Mouse (Mus musculus) ES-E14 (cell line): ENCODE data around the gene Lysmd4. TPM values are rescaled to one million over a fixed set of nuclear protein-coding genes. Genes with fewer than 3 reads are reported as not detected.
A peak's percentile ranks its signal among the peaks of the same experiment; 100 is the strongest.

ENCODE experiments used
- DNase-seq: peaks from one replicate; pipeline ENCODE4 v3.0.0-alpha.2; 2013; ENCODE audit warnings: low read depth, low spot score
- H3K27ac ChIP-seq: 2 replicates; pipeline ENCODE4 v1.5.1; 2012; ENCODE audit warnings: low read depth, mild to moderate bottlenecking, low read length, moderate library complexity, mixed read lengths; ENCODE audit not compliant: poor library complexity, insufficient read depth, severe bottlenecking
- H3K36me3 ChIP-seq: 2 replicates; pipeline ENCODE4 v1.6.1; 2012; ENCODE audit warnings: mild to moderate bottlenecking, low read length, moderate library complexity, mixed read lengths; ENCODE audit not compliant: control insufficient read depth, poor library complexity, insufficient read depth, severe bottlenecking
- H3K4me1 ChIP-seq, 2 experiments: fragments of 150-350 bp in 1 of 2; sonication (generic) in 1 of 2; 2 replicates each; pipeline ENCODE4 v1.6.1; 2012; ENCODE audit warnings: low read length in 2 of 2, mild to moderate bottlenecking in 1 of 2, mixed read lengths in 1 of 2; ENCODE audit not compliant: control insufficient read depth in 2 of 2, insufficient read depth in 2 of 2, poor library complexity in 1 of 2
- H3K4me3 ChIP-seq, 2 experiments: fragments of 150-350 bp in 1 of 2; sonication (generic) in 1 of 2; 2 replicates each; pipeline ENCODE4 v1.5.1; 2012; ENCODE audit warnings: low read length in 2 of 2, low read depth in 1 of 2, mild to moderate bottlenecking in 1 of 2, mixed read lengths in 1 of 2; ENCODE audit not compliant: insufficient read depth in 1 of 2, poor library complexity in 1 of 2, severe bottlenecking in 1 of 2
- H3K9ac ChIP-seq: 2 replicates; pipeline ENCODE4 v1.6.1; 2012; ENCODE audit warnings: low read depth, mild to moderate bottlenecking, low read length, mixed read lengths; ENCODE audit not compliant: poor library complexity, insufficient read depth, severe bottlenecking
- H3K9me3 ChIP-seq: fragments of 150-350 bp; sonication (generic); 2 replicates; pipeline ENCODE4 v1.6.1; 2012; ENCODE audit warnings: low read depth, mild to moderate bottlenecking, low read length; ENCODE audit not compliant: control insufficient read depth, insufficient read depth
- CHD2 ChIP-seq: IDR thresholded peaks from 2 replicates; pipeline ENCODE4 v1.6.1; 2014; ENCODE audit warnings: mild to moderate bottlenecking, low read depth, low read length, inconsistent platforms
- HCFC1 ChIP-seq: IDR thresholded peaks from 2 replicates; pipeline ENCODE4 v1.6.1; 2012; ENCODE audit warnings: low read length, inconsistent platforms, borderline replicate concordance; ENCODE audit not compliant: insufficient read depth
- MAFK ChIP-seq: IDR thresholded peaks from 2 replicates; pipeline ENCODE4 v1.6.1; 2014; ENCODE audit warnings: mild to moderate bottlenecking, low read depth, low read length, inconsistent platforms; ENCODE audit not compliant: insufficient read depth
- ZC3H11A ChIP-seq: IDR thresholded peaks from 2 replicates; pipeline ENCODE4 v1.6.1; 2012; ENCODE audit warnings: low read depth, mild to moderate bottlenecking, inconsistent platforms, low read length, borderline replicate concordance
- ZNF384 ChIP-seq: IDR thresholded peaks from 2 replicates; pipeline ENCODE4 v1.6.1; 2012; ENCODE audit warnings: low read depth, low read length, inconsistent platforms
- in situ Hi-C, 2 experiments: fragments of 600-800 bp; cut with MboI; formaldehyde crosslinking; loops; one replicate each; pipeline ENCODE4 v1.15.1; 2025; ENCODE audit warnings: low sequenced_read_pairs in 2 of 2, inconsistent platforms in 1 of 2; ENCODE audit not compliant: unreplicated experiment in 2 of 2
- total RNA-seq: library from RNA; depleted of rRNA; stranded (reverse); fragments of 300-350 nt; gene quantifications from 2 replicates; pipeline ENCODE4 v1.2.3, GENCODE M21; 2012

Gene Lysmd4
- total RNA-seq, 1 experiment, result 6.1 TPM

DNA sequence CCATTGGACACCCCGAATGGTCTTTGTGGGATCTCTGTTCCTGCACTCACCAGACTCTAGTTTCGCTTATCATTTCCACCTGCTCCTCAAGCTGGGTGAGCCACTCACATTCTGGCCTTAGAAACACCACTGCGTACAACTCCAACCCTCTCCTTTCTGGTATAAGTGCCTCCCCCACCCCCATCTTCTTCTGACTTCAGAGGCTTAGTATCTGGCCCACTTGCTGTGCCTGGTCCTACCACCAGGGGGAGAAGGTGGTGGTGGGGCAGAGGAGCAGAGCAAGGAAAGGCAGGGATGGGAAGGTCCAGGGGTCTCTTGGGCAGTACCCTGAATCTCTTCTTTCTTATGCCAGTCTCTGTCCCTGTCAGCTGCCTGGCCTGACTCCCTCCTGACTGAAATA is 5.3 kb upstream of the Lysmd4 start:
- H3K36me3 ChIP-seq, result no peaks in the 10 kb centered on the region
- H3K9me3 ChIP-seq, result no peaks in the 10 kb centered on the region
- no peaks in the 10 kb centered on the region for H3K4me1 ChIP-seq
- peak; percentile 12 for DNase-seq
- in situ Hi-C loops, result loop anchor here in 1 of 2 experiments (25.0 kb wide), 1 partner anchor 380 kb away; the partner anchor contains the start of gene Adamts17
- no peak overlapping the region for H3K4me3 ChIP-seq
- H3K27ac ChIP-seq, result no peak overlapping the region
- no peak for TF ChIP-seq HCFC1
- TF ChIP-seq MAFK, result no peak
- no peak for TF ChIP-seq ZC3H11A
- TF ChIP-seq CHD2, result no peak
- no peak for TF ChIP-seq ZNF384
- no peak overlapping the region for H3K9ac ChIP-seq

DNA sequence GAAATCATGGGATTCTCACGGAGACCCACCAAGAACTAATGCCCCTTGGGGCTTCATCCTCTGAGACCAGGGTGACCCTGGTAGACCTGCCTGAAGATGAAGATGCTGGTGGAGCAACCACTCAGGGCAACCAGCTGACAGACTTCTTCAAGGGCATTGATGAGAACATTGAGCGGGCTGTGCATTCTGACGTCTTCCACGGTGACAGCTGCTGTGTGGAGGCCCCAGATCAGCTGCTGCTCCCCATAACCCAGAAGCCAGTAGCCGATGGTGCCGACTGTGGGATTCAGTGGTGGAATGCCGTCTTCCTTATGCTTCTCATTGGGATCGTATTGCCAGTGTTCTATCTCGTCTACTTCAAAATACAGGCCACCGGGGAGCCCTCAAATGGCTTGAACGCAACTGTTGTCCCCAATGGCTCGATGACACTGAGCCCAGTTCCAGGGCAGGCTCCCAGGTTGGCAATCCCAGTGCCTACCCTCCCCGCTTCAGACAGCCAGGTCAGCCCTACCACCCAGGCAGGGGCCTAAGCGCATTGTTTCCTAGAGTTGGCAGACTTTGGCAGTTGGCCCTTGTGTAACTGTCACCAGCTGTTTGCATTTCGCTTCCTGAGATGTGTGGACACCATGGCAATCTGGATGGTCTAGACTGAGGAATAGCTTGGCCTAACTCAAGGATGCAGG is 3.7 kb downstream of the Lysmd4 start:
- in situ Hi-C loops, result no loop called here
- DNase-seq, result no peak

GRCm38 (mm10) chr7:67227538-67227937 is 5.2 kb downstream of the Lysmd4 start:
- H3K36me3 ChIP-seq, result no peaks in the 10 kb centered on the region; the same call in none of the 2 replicates
- H3K9ac ChIP-seq, result no peak overlapping the region
- H3K4me3 ChIP-seq, result no peak overlapping the region
- in situ Hi-C loops, result no loop called here
- H3K4me1 ChIP-seq, result no peaks in the 10 kb centered on the region
- no peak for DNase-seq
- H3K9me3 ChIP-seq, result no peaks in the 10 kb centered on the region
- no peak overlapping the region for H3K27ac ChIP-seq
- TF ChIP-seq ZNF384 (no peak), CHD2 (no peak), MAFK (no peak), ZC3H11A (no peak), HCFC1 (no peak)

More for the DNA sequence above, 3.7 kb downstream of the Lysmd4 start:
- TF ChIP-seq ZC3H11A, result no peak
- no peak for TF ChIP-seq HCFC1
- TF ChIP-seq ZNF384, result no peak
- no peak for TF ChIP-seq CHD2
- no peak for TF ChIP-seq MAFK
- Histone ChIP-seq H3K4me3 (no peak overlapping the region), H3K9ac (no peak overlapping the region), H3K9me3 (no peaks in the 10 kb centered on the region), H3K4me1 (no peaks in the 10 kb centered on the region), H3K27ac (no peak overlapping the region), H3K36me3 (no peaks in the 10 kb centered on the region; the same call in 1 of the 2 replicates)

DNA sequence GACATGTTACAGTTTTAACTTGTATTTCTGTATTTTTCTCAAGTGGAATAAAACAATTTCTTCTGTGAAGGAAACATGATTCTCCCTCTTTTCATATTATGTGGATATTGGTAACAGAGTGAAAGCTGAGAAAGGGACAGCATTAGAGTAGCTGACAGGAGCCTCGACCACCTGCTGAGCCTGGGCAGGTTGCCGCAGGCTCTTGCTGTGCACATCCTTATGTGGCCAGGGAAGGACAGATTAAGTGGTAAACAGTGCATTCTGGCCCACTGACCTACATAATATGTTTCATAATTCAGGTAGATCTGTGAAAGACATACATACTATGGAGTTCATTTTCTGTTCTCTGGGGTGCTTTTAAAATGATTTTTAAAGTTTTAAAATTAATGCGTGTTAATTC is 6.0 kb downstream of the Lysmd4 start:
- Histone ChIP-seq H3K4me1 (no peaks in the 10 kb centered on the region), H3K27ac (no peak overlapping the region), H3K4me3 (no peak overlapping the region), H3K9ac (no peak overlapping the region), H3K9me3 (no peaks in the 10 kb centered on the region), H3K36me3 (no peaks in the 10 kb centered on the region; the same call in none of the 2 replicates)
- TF ChIP-seq ZNF384, result no peak
- TF ChIP-seq MAFK, result no peak
- TF ChIP-seq ZC3H11A, result no peak
- TF ChIP-seq HCFC1, result no peak
- no peak for TF ChIP-seq CHD2
- no peak for DNase-seq
- in situ Hi-C loops, result no loop called here
